18 mouse cellular contexts compared by ENCODE assay signal in genomic region chr6:92589381-92590065, GRCm38 (mm10).
DNase-seq lines count a peak whose midpoint lies in the region; ATAC-seq lines count a peak whose summit lies in the region.
"Had no signal": no experiment of that assay in that cellular context is flagged by ENCODE, and none has a peak within 500 bp of the region (broad histone marks: within the 10 kb centered on the region; RNA-seq: fewer than 3 reads in every experiment).

No protein-coding gene starts in this region.

- H3K9ac ChIP-seq in kidney, embryonic 15.5 days, result no peak overlapping the region
- H3K9ac ChIP-seq: forebrain, embryonic 13.5 days; hindbrain, embryonic 13.5 days; intestine, embryonic 15.5 days; limb, embryonic 15.5 days had no signal

- H3K4me1 ChIP-seq in kidney, embryonic 15.5 days, result peaks cover 3% of the 10 kb centered on the region; the same call in 1 of the 2 replicates
- H3K4me1 ChIP-seq: forebrain, embryonic 13.5 days; hindbrain, embryonic 13.5 days; intestine, embryonic 15.5 days; limb, embryonic 15.5 days had no signal

- H3K27me3 ChIP-seq in kidney, embryonic 15.5 days, result no peaks in the 10 kb centered on the region
- H3K27me3 ChIP-seq: forebrain, embryonic 13.5 days; hindbrain, embryonic 13.5 days; intestine, embryonic 15.5 days; limb, embryonic 15.5 days had no signal

- DNase-seq in kidney, postnatal 14 days, result no peak
- DNase-seq in right cerebral cortex, adult 18-20 months, result peak; percentile 77
- no peak for DNase-seq in right cerebral cortex, postnatal 14 days
- peak; percentile 94 for DNase-seq in brain, adult 2 months (ENCODE audit: low read depth, low spot score)
- peak; percentile 57 to 86 for DNase-seq in left cerebral cortex, postnatal 25 days (ENCODE audit: low spot score in 2 of 2)
- no peak for DNase-seq in natural killer cell, adult 2 months (ENCODE audit: low spot score in 2 of 2)
- no peak for DNase-seq in adrenal gland, postnatal 4 days (ENCODE audit: low spot score in 2 of 2)
- DNase-seq: B cell, adult 2 months; cerebellum, adult 9-11 months; gastrocnemius, postnatal 14 days; heart, postnatal 10 days; lung, postnatal 14 days had no signal

- intact Hi-C loops in left cerebral cortex, postnatal 25 days (cut with DNase I), result loop anchor here (2.0 to 5.0 kb wide), 2 partner anchors 19 to 57 kb away; no protein-coding TSS in a partner anchor

- no peaks in the 10 kb centered on the region for H3K9me3 ChIP-seq in kidney, embryonic 15.5 days (replicated peaks)
- H3K9me3 ChIP-seq: forebrain, embryonic 13.5 days; hindbrain, embryonic 13.5 days; intestine, embryonic 15.5 days; limb, embryonic 15.5 days had no signal

- ATAC-seq in kidney, embryonic 15.5 days (replicated peaks; ENCODE audit: low FRiP score), result no peak
- ATAC-seq: forebrain, embryonic 13.5 days; intestine, embryonic 15.5 days; midbrain, embryonic 16.5 days had no signal

- WGBS in kidney, embryonic 15.5 days, result 39% methylated on average over 5 of the region's 5 CpGs

- H3K4me3 ChIP-seq in kidney, embryonic 15.5 days (replicated peaks), result no peak overlapping the region
- H3K4me3 ChIP-seq: forebrain, embryonic 13.5 days; hindbrain, embryonic 13.5 days; intestine, embryonic 15.5 days; limb, embryonic 15.5 days had no signal

- 0 out of 2 replicates have a peak overlapping the region, but pooled peaks have one; percentile 41 for H3K27ac ChIP-seq in kidney, embryonic 15.5 days
- H3K27ac ChIP-seq: forebrain, embryonic 13.5 days; hindbrain, embryonic 13.5 days; intestine, embryonic 15.5 days; limb, embryonic 15.5 days had no signal

- H3K36me3 ChIP-seq in kidney, embryonic 15.5 days, result no peaks in the 10 kb centered on the region
- H3K36me3 ChIP-seq: intestine, embryonic 15.5 days; limb, embryonic 15.5 days had no signal

- H3K4me2 ChIP-seq in kidney, embryonic 15.5 days, result no peak overlapping the region
- H3K4me2 ChIP-seq: forebrain, embryonic 13.5 days; hindbrain, embryonic 13.5 days; intestine, embryonic 15.5 days; limb, embryonic 15.5 days had no signal

Comparison
In these comparisons a context has a peak if more than half of its experiments do, and no peak if none do; other contexts are left out.
1. DNase-seq: peak in right cerebral cortex, adult 18-20 months (single experiment), brain, adult 2 months (single experiment) and left cerebral cortex, postnatal 25 days (2 of 2); none in kidney, postnatal 14 days (single experiment), right cerebral cortex, postnatal 14 days (single experiment), natural killer cell, adult 2 months (0 of 2) and adrenal gland, postnatal 4 days (0 of 2).